Mouse (Mus musculus) lung, postnatal 0 days (tissue): ENCODE results near the gene Zdhhc22. TPM values are rescaled to one million over a fixed set of nuclear protein-coding genes. Genes with fewer than 3 reads are reported as not detected.

Source experiments
- ATAC-seq: fragments of 200-750 bp; cut with Nextera tagmentation; 2 replicates; pipeline ENCODE4 v1.8.0; 2017; ENCODE audit warnings: moderate library complexity
- DNase-seq: peaks from one replicate; pipeline ENCODE4 v3.0.0-alpha.2; 2016; ENCODE audit warnings: low spot score
- H3K27ac ChIP-seq: fragments of 300-500 bp; sonication (generic); 2 replicates; pipeline ENCODE4 v1.5.1; 2014; ENCODE audit warnings: antibody characterized with exemption, mild to moderate bottlenecking, low read length, mixed read lengths
- H3K27me3 ChIP-seq: fragments of 300-500 bp; sonication (generic); replicated peaks from 2 replicates; pipeline ENCODE4 v1.6.1; 2014; ENCODE audit warnings: low read length, mixed read lengths; ENCODE audit not compliant: insufficient read depth
- H3K36me3 ChIP-seq: fragments of 300-500 bp; sonication (generic); 2 replicates; pipeline ENCODE4 v1.6.1; 2014; ENCODE audit warnings: low read length, mixed read lengths; ENCODE audit not compliant: insufficient read depth
- H3K4me1 ChIP-seq: fragments of 300-500 bp; sonication (generic); 2 replicates; pipeline ENCODE4 v1.6.1; 2014; ENCODE audit warnings: antibody characterized with exemption, low read depth, low read length, mixed read lengths; ENCODE audit not compliant: insufficient read depth
- H3K4me2 ChIP-seq: fragments of 300-500 bp; sonication (generic); replicated peaks from 2 replicates; pipeline ENCODE4 v1.6.1; 2014; ENCODE audit warnings: low read depth, mild to moderate bottlenecking, low read length, moderate library complexity, mixed read lengths
- H3K4me3 ChIP-seq: fragments of 300-500 bp; sonication (generic); 2 replicates; pipeline ENCODE4 v1.5.1; 2014; ENCODE audit warnings: low read depth, low read length
- H3K9ac ChIP-seq: fragments of 300-500 bp; sonication (generic); replicated peaks from 2 replicates; pipeline ENCODE4 v1.6.1; 2014; ENCODE audit warnings: low read depth, mild to moderate bottlenecking
- H3K9me3 ChIP-seq: fragments of 300-500 bp; sonication (generic); 2 replicates; pipeline ENCODE4 v1.6.1; 2016; ENCODE audit warnings: low read length, mixed read lengths
- CTCF ChIP-seq: IDR thresholded peaks from 2 replicates; pipeline ENCODE4 v1.5.1; 2016; ENCODE audit warnings: antibody characterized with exemption, mild to moderate bottlenecking
- EP300 ChIP-seq: IDR thresholded peaks from 2 replicates; pipeline ENCODE4 v1.6.1; 2016; ENCODE audit warnings: antibody characterized with exemption, mild to moderate bottlenecking, control low read depth
- WGBS: fragments of 180-500 bp; shearing (Covaris S2); extraction: QIAGEN DNeasy Blood & Tissue Kit; methylation state at CpG from one replicate; pipeline ENCODE4 v1.1.7; 2014; 5-methylcytosine and 5-hydroxymethylcytosine counted together
- polyA plus RNA-seq: library from polyadenylated mRNA; unstranded; fragments of >200 nt; fragmentation: Nextera tagmentation; extraction: Ambion mirVana; gene quantifications from 2 replicates; pipeline ENCODE4 v1.2.1, GENCODE M21; 2015

The Zdhhc22 gene
- polyA plus RNA-seq, 1 experiment from 2014 or later, result not detected

- Histone ChIP-seq H3K27ac (no peak overlapping the region), H3K4me3 (no peak overlapping the region), H3K36me3 (no peaks in the 10 kb centered on the region), H3K9me3 (no peaks in the 10 kb centered on the region), H3K27me3 (no peaks in the 10 kb centered on the region), H3K4me1 (no peaks in the 10 kb centered on the region), H3K9ac (no peak overlapping the region), H3K4me2 (no peak overlapping the region)
- 46% methylated on average over 3 of the region's 3 CpGs for WGBS
- no peak for TF ChIP-seq EP300
- peak; percentile 53 for TF ChIP-seq CTCF
- DNase-seq, result no peak
- no peak for ATAC-seq
Observed at GRCm38 (mm10) chr12:87017041-87017440, 26.8 kb upstream of the Zdhhc22 start.

GRCm38 (mm10) chr12:87004596-87004995, 14.4 kb upstream of the Zdhhc22 start:
- Histone ChIP-seq H3K36me3 (no peaks in the 10 kb centered on the region), H3K9me3 (no peaks in the 10 kb centered on the region), H3K4me1 (no peaks in the 10 kb centered on the region), H3K27ac (no peak overlapping the region), H3K27me3 (no peaks in the 10 kb centered on the region), H3K9ac (no peak overlapping the region), H3K4me3 (no peak overlapping the region), H3K4me2 (no peak overlapping the region)
- DNase-seq (no peak), ATAC-seq (no peak)
- TF ChIP-seq EP300 (no peak), CTCF (no peak)
- WGBS, result 64% methylated on average over 4 of the region's 4 CpGs

- Histone ChIP-seq H3K36me3 (no peaks in the 10 kb centered on the region), H3K9ac (no peak overlapping the region), H3K27ac (no peak overlapping the region), H3K4me2 (no peak overlapping the region), H3K27me3 (no peaks in the 10 kb centered on the region), H3K4me3 (no peak overlapping the region), H3K4me1 (no peaks in the 10 kb centered on the region), H3K9me3 (no peaks in the 10 kb centered on the region)
- ATAC-seq (no peak), DNase-seq (no peak)
- 28% methylated on average over 3 of the region's 3 CpGs for WGBS
- TF ChIP-seq EP300 (no peak), CTCF (no peak)
Observed at GRCm38 (mm10) chr12:87003606-87004005, 13.4 kb upstream of the Zdhhc22 start.

- TF ChIP-seq EP300, result no peak
- no peak for TF ChIP-seq CTCF
- WGBS, result 70% methylated on average over 7 of the region's 7 CpGs
- ATAC-seq (no peak), DNase-seq (no peak)
- H3K4me1 ChIP-seq, result no peaks in the 10 kb centered on the region
- H3K9me3 ChIP-seq, result no peaks in the 10 kb centered on the region
- H3K27ac ChIP-seq, result no peak overlapping the region
- H3K27me3 ChIP-seq, result no peaks in the 10 kb centered on the region
- no peak overlapping the region for H3K9ac ChIP-seq
- no peaks in the 10 kb centered on the region for H3K36me3 ChIP-seq
- no peak overlapping the region for H3K4me2 ChIP-seq
- H3K4me3 ChIP-seq, result no peak overlapping the region
Observed at GRCm38 (mm10) chr12:87002815-87003214, 12.6 kb upstream of the Zdhhc22 start.

GRCm38 (mm10) chr12:87002209-87002608, 12.0 kb upstream of the Zdhhc22 start:
- ATAC-seq, result no peak
- H3K9me3 ChIP-seq, result no peaks in the 10 kb centered on the region
- DNase-seq, result no peak
- no peak overlapping the region for H3K9ac ChIP-seq
- H3K36me3 ChIP-seq, result no peaks in the 10 kb centered on the region
- H3K27me3 ChIP-seq, result no peaks in the 10 kb centered on the region
- no peak overlapping the region for H3K4me2 ChIP-seq
- TF ChIP-seq EP300 (no peak), CTCF (no peak)
- H3K27ac ChIP-seq, result no peak overlapping the region
- 38% methylated on average over 7 of the region's 7 CpGs for WGBS
- H3K4me1 ChIP-seq, result no peaks in the 10 kb centered on the region
- H3K4me3 ChIP-seq, result no peak overlapping the region

GRCm38 (mm10) chr12:87000840-87001176, 10.6 kb upstream of the Zdhhc22 start:
- H3K4me2 ChIP-seq, result no peak overlapping the region
- H3K4me1 ChIP-seq, result no peaks in the 10 kb centered on the region
- H3K27me3 ChIP-seq, result no peaks in the 10 kb centered on the region
- no peaks in the 10 kb centered on the region for H3K9me3 ChIP-seq
- TF ChIP-seq EP300 (no peak), CTCF (no peak)
- ATAC-seq, result no peak
- no peak overlapping the region for H3K4me3 ChIP-seq
- 34% methylated on average over 6 of the region's 6 CpGs for WGBS
- DNase-seq, result no peak
- H3K9ac ChIP-seq, result no peak overlapping the region
- no peaks in the 10 kb centered on the region for H3K36me3 ChIP-seq
- H3K27ac ChIP-seq, result no peak overlapping the region

GRCm38 (mm10) chr12:87000151-87000839, 10.1 kb upstream of the Zdhhc22 start:
- TF ChIP-seq CTCF, result peak; percentile 55
- TF ChIP-seq EP300, result no peak
- WGBS, result 41% methylated on average over 5 of the region's 5 CpGs
- no peaks in the 10 kb centered on the region for H3K36me3 ChIP-seq
- no peak overlapping the region for H3K9ac ChIP-seq
- DNase-seq (peak; percentile 61), ATAC-seq (no peak; the same call in 1 of the 2 replicates)
- no peaks in the 10 kb centered on the region for H3K27me3 ChIP-seq
- no peaks in the 10 kb centered on the region for H3K9me3 ChIP-seq
- H3K4me2 ChIP-seq, result no peak overlapping the region
- H3K27ac ChIP-seq, result no peak overlapping the region
- H3K4me3 ChIP-seq, result no peak overlapping the region
- no peaks in the 10 kb centered on the region for H3K4me1 ChIP-seq
